Mouse (Mus musculus): Measurements from ENCODE around the gene Cacna2d1.

DNA sequence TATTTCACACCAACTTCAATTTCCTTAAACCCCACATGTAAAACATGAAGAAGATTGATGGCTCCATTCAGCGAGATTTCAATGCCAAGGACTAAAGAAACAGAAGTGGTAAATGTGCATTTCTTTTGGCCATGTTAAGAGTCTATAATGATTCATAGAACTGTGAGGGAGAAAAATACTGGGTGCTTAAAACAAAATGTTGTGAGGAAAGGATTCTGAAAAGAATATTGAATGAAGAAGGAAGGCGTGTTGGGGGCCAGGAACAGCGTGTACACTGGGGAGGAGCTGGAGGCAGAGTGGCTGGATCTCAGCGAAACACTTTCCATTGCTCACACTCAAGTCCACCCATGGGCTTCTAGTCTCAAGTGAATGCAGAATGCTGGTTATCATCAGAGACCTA is 360.2 kb downstream of the Cacna2d1 start:
- no peak for TF ChIP-seq CTCF (IDR thresholded peaks at IDR 0.05; ENCODE audit: borderline replicate concordance, control insufficient read depth, extremely low read depth, insufficient read depth, low read length, poor library complexity)
- TF ChIP-seq POLR2A (IDR thresholded peaks at IDR 0.05; ENCODE audit: control insufficient read depth, extremely low read depth, insufficient read depth, low read length, poor library complexity) = no peak

Data from thymus, adult 2 months (tissue).